Mouse (Mus musculus): Measurements from ENCODE around the gene Ccdc187.

Gene Ccdc187

GRCm38 (mm10) chr2:26227788-26228187, 66.6 kb downstream of the Ccdc187 start:
- in situ Hi-C loops (cut with MboI; ENCODE audit: low sequenced_read_pairs): no loop called here

GRCm38 (mm10) chr2:26225242-26225641, 69.1 kb downstream of the Ccdc187 start:
- in situ Hi-C loops (cut with MboI; ENCODE audit: low sequenced_read_pairs): no loop called here

- in situ Hi-C loops (cut with MboI; ENCODE audit: low sequenced_read_pairs): no loop called here
These were observed 70.4 kb downstream of the Ccdc187 start for GRCm38 (mm10) chr2:26223961-26224360.

- in situ Hi-C loops (cut with MboI; ENCODE audit: low sequenced_read_pairs): no loop called here
These were observed 79.8 kb downstream of the Ccdc187 start for GRCm38 (mm10) chr2:26214526-26214925.

- in situ Hi-C loops (cut with MboI; ENCODE audit: low sequenced_read_pairs): no loop called here
These were observed 84.8 kb downstream of the Ccdc187 start for GRCm38 (mm10) chr2:26209566-26209965.

- in situ Hi-C loops (cut with MboI; ENCODE audit: low sequenced_read_pairs): no loop called here
These were observed 86.1 kb downstream of the Ccdc187 start, which contains the start of gene Lhx3 for GRCm38 (mm10) chr2:26208126-26208789. Gene Lhx3, minus strand, starts transcription at chr2:26208289.

- in situ Hi-C loops (cut with MboI; ENCODE audit: low sequenced_read_pairs): no loop called here
These were observed 86.8 kb downstream of the Ccdc187 start for GRCm38 (mm10) chr2:26207559-26207958.

GRCm38 (mm10) chr2:26205761-26206160, 88.6 kb downstream of the Ccdc187 start:
- in situ Hi-C loops (cut with MboI; ENCODE audit: low sequenced_read_pairs): no loop called here

GRCm38 (mm10) chr2:26205126-26205525, 89.2 kb downstream of the Ccdc187 start:
- in situ Hi-C loops (cut with MboI; ENCODE audit: low sequenced_read_pairs): no loop called here

- in situ Hi-C loops (cut with MboI; ENCODE audit: low sequenced_read_pairs): no loop called here
These were observed 91.4 kb downstream of the Ccdc187 start for GRCm38 (mm10) chr2:26202849-26203475.

- in situ Hi-C loops (cut with MboI; ENCODE audit: low sequenced_read_pairs): no loop called here
These were observed 92.2 kb downstream of the Ccdc187 start for GRCm38 (mm10) chr2:26201926-26202848.

- in situ Hi-C loops (cut with MboI; ENCODE audit: low sequenced_read_pairs): no loop called here
These were observed 95.9 kb downstream of the Ccdc187 start for GRCm38 (mm10) chr2:26198488-26198887.

GRCm38 (mm10) chr2:26194552-26195339, 99.6 kb downstream of the Ccdc187 start:
- in situ Hi-C loops (cut with MboI; ENCODE audit: low sequenced_read_pairs): no loop called here
